Mouse (Mus musculus) bone marrow, adult 2 months (tissue): ENCODE data around the gene Myo16. TPM values are rescaled to one million over a fixed set of nuclear protein-coding genes. Genes with fewer than 3 reads are reported as not detected.

ENCODE experiments used
- H3K27ac ChIP-seq: fragments of 200-500 bp; 2 replicates; pipeline ENCODE4 v1.5.1; 2012; ENCODE audit warnings: low read depth, mild to moderate bottlenecking, control low read depth, inconsistent platforms, low read length; ENCODE audit not compliant: control insufficient read depth, poor library complexity, insufficient read depth
- H3K4me1 ChIP-seq: fragments of 200-500 bp; 2 replicates; pipeline ENCODE4 v1.6.1; 2011; ENCODE audit warnings: low read length; ENCODE audit not compliant: control insufficient read depth, insufficient read depth
- H3K4me3 ChIP-seq: fragments of 200-500 bp; replicated peaks from 2 replicates; pipeline ENCODE3; 2011; ENCODE audit warnings: mild to moderate bottlenecking, low read depth, low read length, control low read depth; ENCODE audit not compliant: control insufficient read depth
- CTCF ChIP-seq: fragments of 200-500 bp; IDR thresholded peaks from 2 replicates; pipeline ENCODE4 v1.5.1; 2011; ENCODE audit warnings: low read length, control low read depth; ENCODE audit not compliant: control insufficient read depth, insufficient read depth
- POLR2A ChIP-seq: fragments of 200-500 bp; IDR thresholded peaks from 2 replicates; pipeline ENCODE4 v1.6.1; 2011; ENCODE audit warnings: low read depth, mild to moderate bottlenecking, control low read depth, low read length, borderline replicate concordance; ENCODE audit not compliant: control insufficient read depth
- WGBS: fragments of 180-500 bp; shearing (Covaris S2); methylation state at CpG from one replicate; pipeline ENCODE4 v1.1.7; 2018; 5-methylcytosine and 5-hydroxymethylcytosine counted together
- polyA plus RNA-seq: library from polyadenylated mRNA; stranded (reverse); fragments of >200 nt; gene quantifications from 2 replicates; pipeline ENCODE4 v1.2.4, GENCODE M21; 2011; ENCODE audit warnings: low replicate concordance; ENCODE audit not compliant: missing spikeins, insufficient read depth, insufficient read length

Gene Myo16
- polyA plus RNA-seq = not detected in 2 replicates

GRCm38 (mm10) chr8:10153611-10154438 is at the start of gene Myo16:
Myo16 (plus strand) TSS chr8:10153911.
- H3K4me1 ChIP-seq = no peaks in the 10 kb centered on the region
- WGBS = 4% methylated on average over 57 of the region's 61 CpGs
- no peak within 1 kb of the TSS for H3K27ac ChIP-seq
- TF ChIP-seq POLR2A = no peak
- no peak for TF ChIP-seq CTCF
- H3K4me3 ChIP-seq = no peak within 1 kb of the TSS

- no peak overlapping the region for H3K4me3 ChIP-seq
- H3K27ac ChIP-seq = no peak overlapping the region
- TF ChIP-seq CTCF (no peak), POLR2A (no peak)
- WGBS = 74% methylated on average over 8 of the region's 8 CpGs
- H3K4me1 ChIP-seq = no peaks in the 10 kb centered on the region
Measured at GRCm38 (mm10) chr8:10108516-10109271, 45.0 kb upstream of the Myo16 start.

GRCm38 (mm10) chr8:10122749-10123148 is 31.0 kb upstream of the Myo16 start:
- TF ChIP-seq CTCF = no peak
- TF ChIP-seq POLR2A = no peak
- WGBS = 78% methylated on average over 5 of the region's 5 CpGs

GRCm38 (mm10) chr8:10123412-10123811 is 30.3 kb upstream of the Myo16 start:
- 86% methylated on average over 2 of the region's 2 CpGs for WGBS
- no peak overlapping the region for H3K27ac ChIP-seq
- no peaks in the 10 kb centered on the region for H3K4me1 ChIP-seq
- TF ChIP-seq POLR2A = no peak
- no peak for TF ChIP-seq CTCF
- no peak overlapping the region for H3K4me3 ChIP-seq

More at GRCm38 (mm10) chr8:10122749-10123148, 31.0 kb upstream of the Myo16 start:
- no peak overlapping the region for H3K27ac ChIP-seq
- no peaks in the 10 kb centered on the region for H3K4me1 ChIP-seq
- no peak overlapping the region for H3K4me3 ChIP-seq

- H3K27ac ChIP-seq = no peak overlapping the region
- H3K4me1 ChIP-seq = no peaks in the 10 kb centered on the region
- no peak overlapping the region for H3K4me3 ChIP-seq
- 62% methylated on average over 4 of the region's 4 CpGs for WGBS
- TF ChIP-seq POLR2A = no peak
- no peak for TF ChIP-seq CTCF
Measured at GRCm38 (mm10) chr8:10125684-10126083, 28.0 kb upstream of the Myo16 start.

GRCm38 (mm10) chr8:10130513-10131414 is 22.9 kb upstream of the Myo16 start:
- TF ChIP-seq CTCF = no peak
- no peak for TF ChIP-seq POLR2A
- no peak overlapping the region for H3K4me3 ChIP-seq
- WGBS = 75% methylated on average over 15 of the region's 15 CpGs
- H3K27ac ChIP-seq = no peak overlapping the region
- H3K4me1 ChIP-seq = no peaks in the 10 kb centered on the region

GRCm38 (mm10) chr8:10139536-10139935 is 14.2 kb upstream of the Myo16 start:
- TF ChIP-seq CTCF = no peak
- no peak for TF ChIP-seq POLR2A
- Histone ChIP-seq H3K4me1 (no peaks in the 10 kb centered on the region), H3K4me3 (no peak overlapping the region), H3K27ac (no peak overlapping the region)
- WGBS = 17% methylated on average over 8 of the region's 8 CpGs

GRCm38 (mm10) chr8:10143961-10144360 is 9.8 kb upstream of the Myo16 start:
- no peaks in the 10 kb centered on the region for H3K4me1 ChIP-seq
- H3K4me3 ChIP-seq = no peak overlapping the region
- H3K27ac ChIP-seq = no peak overlapping the region
- TF ChIP-seq CTCF = no peak
- TF ChIP-seq POLR2A = no peak
- WGBS = 76% methylated on average over 10 of the region's 10 CpGs
